Comparison of ENCODE assay signal across 8 mouse cellular contexts in genomic region chr11:51757023-51757422, GRCm38 (mm10). TPM values are rescaled to one million over a fixed set of nuclear protein-coding genes. Genes with fewer than 3 reads are reported as not detected.
DNase-seq lines count a peak whose midpoint lies in the region; ATAC-seq lines count a peak whose summit lies in the region.

No protein-coding gene starts in this region.

- H3K4me3 ChIP-seq in kidney, embryonic 16.5 days (ENCODE audit: low read length), result peak overlapping the region; percentile 85
- H3K4me3 ChIP-seq in embryonic facial prominence, embryonic 10.5 days, result peak overlapping the region; percentile 95
- H3K4me3 ChIP-seq in hindbrain, embryonic 13.5 days, result peak overlapping the region; percentile 100
- H3K4me3 ChIP-seq in midbrain, embryonic 14.5 days (replicated peaks; ENCODE audit: low read depth, low read length), result peak overlapping the region; percentile 98

- H3K36me3 ChIP-seq in kidney, embryonic 16.5 days (ENCODE audit: insufficient read depth, low read length), result no peaks in the 10 kb centered on the region
- H3K36me3 ChIP-seq in embryonic facial prominence, embryonic 10.5 days (replicated peaks), result peaks cover 3% of the 10 kb centered on the region; the same call in 1 of the 2 replicates
- H3K36me3 ChIP-seq in hindbrain, embryonic 13.5 days, result no peaks in the 10 kb centered on the region; the same call in 1 of the 2 replicates
- H3K36me3 ChIP-seq in midbrain, embryonic 14.5 days (ENCODE audit: control insufficient read depth, insufficient read depth, low read length), result no peaks in the 10 kb centered on the region

- H3K4me2 ChIP-seq in kidney, embryonic 16.5 days (replicated peaks; ENCODE audit: low read depth, low read length), result peak overlapping the region; percentile 81
- peak overlapping the region; percentile 92 for H3K4me2 ChIP-seq in hindbrain, embryonic 13.5 days
- H3K4me2 ChIP-seq in midbrain, embryonic 14.5 days (ENCODE audit: low read length), result peak overlapping the region; percentile 90

- no peak for ATAC-seq in kidney, embryonic 16.5 days (ENCODE audit: low FRiP score, low TSS enrichment)
- ATAC-seq in hindbrain, embryonic 13.5 days (ENCODE audit: low FRiP score), result no peak
- no peak for ATAC-seq in midbrain, embryonic 14.5 days (ENCODE audit: low FRiP score, low TSS enrichment)

- peaks cover 14% of the 10 kb centered on the region for H3K4me1 ChIP-seq in kidney, embryonic 16.5 days (ENCODE audit: insufficient read depth, low read length)
- H3K4me1 ChIP-seq in embryonic facial prominence, embryonic 10.5 days, result peaks cover 22% of the 10 kb centered on the region
- H3K4me1 ChIP-seq in hindbrain, embryonic 13.5 days (replicated peaks), result peaks cover 30% of the 10 kb centered on the region
- peaks cover 19% of the 10 kb centered on the region for H3K4me1 ChIP-seq in midbrain, embryonic 14.5 days (ENCODE audit: control insufficient read depth, insufficient read depth, low read length)

- 79% methylated on average over 11 of the region's 11 CpGs for WGBS in kidney, embryonic 16.5 days
- WGBS in embryonic facial prominence, embryonic 10.5 days, result 76% methylated on average over 11 of the region's 11 CpGs
- WGBS in hindbrain, embryonic 13.5 days, result 79% methylated on average over 11 of the region's 11 CpGs
- 72% methylated on average over 11 of the region's 11 CpGs for WGBS in midbrain, embryonic 14.5 days

- H3K9me3 ChIP-seq in kidney, embryonic 16.5 days (ENCODE audit: low read length), result no peaks in the 10 kb centered on the region
- H3K9me3 ChIP-seq in embryonic facial prominence, embryonic 10.5 days, result no peaks in the 10 kb centered on the region
- H3K9me3 ChIP-seq in hindbrain, embryonic 13.5 days, result no peaks in the 10 kb centered on the region
- H3K9me3 ChIP-seq in midbrain, embryonic 14.5 days (ENCODE audit: control insufficient read depth, low read length), result no peaks in the 10 kb centered on the region

- peak overlapping the region; percentile 96 for H3K9ac ChIP-seq in kidney, embryonic 16.5 days (replicated peaks; ENCODE audit: low read length)
- peak overlapping the region; percentile 97 for H3K9ac ChIP-seq in hindbrain, embryonic 13.5 days
- peak overlapping the region; percentile 94 for H3K9ac ChIP-seq in midbrain, embryonic 14.5 days (replicated peaks; ENCODE audit: low read length)

- 0 out of 2 replicates have a peak, but pooled peaks cover 3% of the 10 kb centered on the region for H3K27me3 ChIP-seq in kidney, embryonic 16.5 days (ENCODE audit: insufficient read depth, low read length)
- H3K27me3 ChIP-seq in embryonic facial prominence, embryonic 10.5 days (replicated peaks; ENCODE audit: low read depth, poor library complexity, severe bottlenecking), result 0 out of 2 replicates have a peak, but pooled peaks cover 4% of the 10 kb centered on the region
- peaks cover 13% of the 10 kb centered on the region for H3K27me3 ChIP-seq in hindbrain, embryonic 13.5 days
- no peaks in the 10 kb centered on the region for H3K27me3 ChIP-seq in midbrain, embryonic 14.5 days (ENCODE audit: control insufficient read depth, insufficient read depth, low read length)

- H3K27ac ChIP-seq in kidney, embryonic 16.5 days (ENCODE audit: low read length), result no peak overlapping the region
- H3K27ac ChIP-seq in embryonic facial prominence, embryonic 10.5 days (replicated peaks), result peak overlapping the region; percentile 88; the same call in 1 of the 2 replicates
- H3K27ac ChIP-seq in hindbrain, embryonic 13.5 days, result peak overlapping the region; percentile 84
- H3K27ac ChIP-seq in midbrain, embryonic 14.5 days (replicated peaks; ENCODE audit: low read depth, low read length), result peak overlapping the region; percentile 76

- no peak for DNase-seq in kidney, postnatal 4 days
- DNase-seq in embryonic facial prominence, embryonic 10.5 days (ENCODE audit: low spot score), result no peak
- DNase-seq in midbrain, embryonic 14.5 days, result no peak
- no peak for DNase-seq in urinary bladder, postnatal 25 days (ENCODE audit: low spot score)
- no peak for DNase-seq in layer of hippocampus, adult 11-12 months (ENCODE audit: low spot score)
- no peak for DNase-seq in retina, postnatal 1 day

RNA-seq across cellular contexts. Expression of gene Sec24a, which starts 6.4 kb away (rescaled TPM):
- polyA plus RNA-seq in kidney, embryonic 16.5 days (2015; fragmentation: Nextera tagmentation; extraction: Ambion mirVana), result 11.7 and 15.7 TPM in 2 replicates
- 13.5 and 14.3 TPM in 2 replicates for polyA plus RNA-seq in embryonic facial prominence, embryonic 10.5 days (2016; fragmentation: Nextera tagmentation; extraction: Ambion mirVana)
- polyA plus RNA-seq in hindbrain, embryonic 13.5 days (2015; fragmentation: Nextera tagmentation; extraction: Ambion mirVana), result 14.8 and 15.3 TPM in 2 replicates
- polyA plus RNA-seq in midbrain, embryonic 14.5 days (2014; fragmentation: Nextera tagmentation; extraction: Ambion mirVana), result 15.0 and 16.9 TPM in 2 replicates

RNA-seq across cellular contexts. Expression of gene Sar1b, which starts 6.5 kb away (rescaled TPM):
- polyA plus RNA-seq in kidney, embryonic 16.5 days (2015; fragmentation: Nextera tagmentation; extraction: Ambion mirVana), result 109 and 113 TPM in 2 replicates
- 94.9 and 105 TPM in 2 replicates for polyA plus RNA-seq in embryonic facial prominence, embryonic 10.5 days (2016; fragmentation: Nextera tagmentation; extraction: Ambion mirVana)
- polyA plus RNA-seq in hindbrain, embryonic 13.5 days (2015; fragmentation: Nextera tagmentation; extraction: Ambion mirVana), result 182 and 189 TPM in 2 replicates
- 188 and 211 TPM in 2 replicates for polyA plus RNA-seq in midbrain, embryonic 14.5 days (2014; fragmentation: Nextera tagmentation; extraction: Ambion mirVana)
